Mouse (Mus musculus) megakaryocyte progenitor cell, adult 5-6 weeks (primary cell): ENCODE results near the gene Sox12. TPM values are rescaled to one million over a fixed set of nuclear protein-coding genes. Genes with fewer than 3 reads are reported as not detected.
A peak's percentile ranks its signal among the peaks of the same experiment; 100 is the strongest.

ENCODE experiments used
- ATAC-seq: replicated peaks from 2 replicates; pipeline ENCODE4 v1.8.0; 2016; ENCODE audit warnings: mild to moderate bottlenecking, moderate TSS enrichment, inconsistent platforms; ENCODE audit not compliant: poor library complexity
- total RNA-seq, 2 experiments: library from RNA; stranded (forward) in 1 of 2; stranded (reverse) in 1 of 2; fragments of 157-497, 149-512 nt in 1 of 2; fragments of 200-1000 nt in 1 of 2; gene quantifications; 2 replicates each; pipeline versions ENCODE4 v1.2.3 to v1.2.4; 2015 to 2017

Gene Sox12
- total RNA-seq, 2 experiments from 2014 or later: 1.9 to 9.0 TPM

DNA sequence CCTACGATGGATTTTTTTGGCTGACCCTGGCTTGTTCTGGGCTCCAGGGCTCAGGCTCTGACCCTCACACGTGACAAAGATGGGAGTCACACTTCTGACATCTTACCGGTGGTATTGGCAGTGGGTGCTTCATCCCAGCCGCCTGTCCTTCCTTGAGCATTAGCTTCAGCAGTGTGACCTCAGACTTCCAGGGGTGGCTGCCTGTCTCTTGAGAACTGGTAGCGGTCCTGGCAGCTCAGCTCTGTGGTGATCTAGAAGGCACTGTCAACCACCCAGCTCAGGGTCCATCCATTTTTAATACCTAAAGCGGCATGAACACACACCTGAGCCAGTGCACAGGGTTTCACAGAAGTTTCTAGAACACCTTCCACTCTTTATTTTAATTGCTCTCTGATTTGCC is 11.9 kb upstream of the Sox12 start:
- no peak for ATAC-seq

DNA sequence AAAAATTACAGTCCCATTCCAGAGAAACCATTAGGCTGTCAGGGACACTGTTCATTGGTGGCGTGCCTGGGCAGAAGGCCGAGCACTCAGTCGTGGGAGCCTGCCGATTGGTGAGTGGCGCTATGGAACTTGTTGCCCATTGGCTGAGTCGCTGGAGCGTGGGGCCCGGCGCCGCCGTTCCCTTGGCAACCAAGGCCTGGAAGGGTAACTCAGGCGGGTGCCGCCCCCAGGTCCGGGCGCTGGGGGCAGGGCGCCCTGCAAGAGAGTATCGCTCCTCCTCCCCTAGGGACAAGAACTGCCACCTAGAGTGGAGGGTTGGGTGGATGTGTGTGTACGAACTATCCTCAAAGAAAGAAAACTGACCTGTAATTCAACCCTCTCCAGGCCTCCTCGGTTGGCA is 8.3 kb upstream of the Sox12 start:
- ATAC-seq: peak; percentile 100

DNA sequence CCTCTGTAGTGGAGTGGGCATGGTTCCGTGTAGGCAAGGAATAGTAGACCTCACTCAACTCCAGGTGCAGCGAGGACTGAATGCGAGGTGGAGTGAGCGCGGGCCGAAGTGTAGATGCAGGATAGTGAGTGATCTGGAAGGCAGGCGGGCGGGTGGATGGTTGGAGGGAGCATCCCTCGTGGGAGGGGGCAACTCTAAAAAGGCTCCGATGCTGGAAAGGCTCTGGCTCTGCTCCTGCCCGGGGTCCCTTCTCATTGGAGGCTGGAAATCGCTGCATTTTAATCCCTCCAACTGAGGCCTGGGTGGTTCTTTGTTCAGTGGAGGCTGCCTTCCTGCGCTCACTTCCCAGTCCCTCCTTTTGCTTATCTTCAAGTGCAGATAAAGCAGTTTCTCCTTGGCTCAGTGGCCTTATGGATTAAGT is 1.3 kb upstream of the Sox12 start:
- no peak; the same call in 1 of the 2 replicates for ATAC-seq

GRCm38 (mm10) chr2:152398691-152399090 is 828 bp upstream of the Sox12 start:
- ATAC-seq: peak; percentile 68

- ATAC-seq: peak; percentile 10
Observed at GRCm38 (mm10) chr2:152397004-152397589, 766 bp downstream of the Sox12 start.

- peak; percentile 60 for ATAC-seq
Observed at GRCm38 (mm10) chr2:152396110-152397003, 1.5 kb downstream of the Sox12 start.

DNA sequence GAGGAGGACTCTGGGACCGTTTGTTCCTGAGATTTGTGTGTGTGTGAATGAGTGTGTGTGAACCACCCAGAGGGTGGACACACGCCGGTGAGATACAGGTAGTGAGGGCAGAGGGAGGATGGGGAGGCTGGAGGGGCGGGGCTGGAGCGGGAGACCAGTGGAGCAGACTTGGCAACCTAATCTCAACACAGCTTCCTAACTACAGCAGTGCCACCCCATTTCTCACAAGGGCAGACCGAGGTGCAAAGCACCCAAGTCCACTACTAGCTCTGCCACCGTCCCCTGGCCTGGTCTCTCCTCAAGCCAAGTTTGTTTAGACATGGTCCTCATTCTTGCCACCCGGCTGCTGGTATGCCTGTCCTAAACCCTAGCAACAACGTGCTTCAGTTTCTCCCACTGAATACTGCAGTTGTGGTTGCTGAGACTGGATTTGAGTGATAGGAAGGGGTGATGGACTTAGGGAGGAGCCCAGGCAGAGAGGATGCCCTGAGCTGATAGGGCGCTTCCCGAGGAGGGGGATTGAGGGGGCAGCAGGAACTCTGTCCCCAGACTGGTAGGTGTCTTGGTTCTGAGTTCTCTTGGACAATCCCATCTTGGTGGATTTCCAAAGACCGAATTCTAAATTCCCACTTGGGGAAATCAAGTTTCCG is 2.5 kb downstream of the Sox12 start:
- ATAC-seq: no peak

DNA sequence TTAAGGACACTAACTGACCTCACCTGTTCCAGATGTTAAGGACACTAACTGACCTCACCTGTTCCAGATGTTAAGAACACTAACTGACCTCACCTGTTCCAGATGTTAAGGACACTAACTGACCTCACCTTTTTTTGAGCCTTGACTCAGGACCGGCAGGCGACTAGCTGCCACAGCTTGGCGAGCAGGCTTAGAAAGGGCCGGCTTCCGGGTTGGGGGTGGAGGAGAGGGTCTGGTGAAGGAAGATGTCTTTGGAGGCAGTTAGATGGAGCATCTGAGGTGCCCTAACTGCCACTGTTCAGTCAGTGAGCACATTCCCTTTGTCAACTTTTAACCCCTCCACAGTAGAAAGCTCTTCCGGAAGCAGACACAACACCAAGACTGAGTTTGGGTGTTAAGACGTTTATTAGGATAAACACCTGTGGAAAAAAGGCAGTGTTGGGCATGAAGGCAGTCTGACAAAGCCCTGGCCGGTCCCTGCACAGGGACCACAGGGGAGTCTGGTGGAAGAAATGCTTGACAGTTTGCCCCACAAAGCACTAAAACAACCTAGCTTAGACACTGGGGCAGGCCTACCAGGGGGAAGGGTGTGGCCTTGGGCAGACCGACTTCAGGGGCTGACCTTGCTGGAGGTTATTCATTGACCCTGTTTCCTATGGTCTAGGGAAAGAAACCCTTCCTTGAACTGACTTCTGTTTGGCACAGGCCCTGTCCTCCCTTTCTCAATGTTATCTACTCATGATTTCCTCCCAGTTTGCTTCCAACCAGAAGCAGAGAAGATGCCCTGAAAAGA is 4.4 kb downstream of the Sox12 start:
- no peak for ATAC-seq

DNA sequence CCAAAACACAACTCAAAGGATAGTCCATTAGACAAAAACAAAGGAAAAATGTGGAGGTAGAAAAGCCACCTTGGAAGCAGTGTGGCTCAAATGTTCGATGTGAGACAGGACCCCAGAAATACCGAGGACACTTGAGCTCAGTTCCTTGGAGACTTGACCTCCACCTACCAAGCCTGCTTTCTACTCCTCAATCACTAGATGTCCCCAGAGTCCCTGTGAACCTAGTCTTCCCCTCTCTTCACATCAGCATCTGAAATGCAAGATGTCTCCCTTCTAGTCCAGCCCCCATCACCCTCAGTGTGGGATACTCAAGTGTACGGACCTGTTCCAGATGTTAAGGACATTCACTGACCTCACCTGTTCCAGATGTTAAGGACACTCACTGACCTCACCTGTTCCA is 5.1 kb downstream of the Sox12 start:
- ATAC-seq: peak; percentile 60

DNA sequence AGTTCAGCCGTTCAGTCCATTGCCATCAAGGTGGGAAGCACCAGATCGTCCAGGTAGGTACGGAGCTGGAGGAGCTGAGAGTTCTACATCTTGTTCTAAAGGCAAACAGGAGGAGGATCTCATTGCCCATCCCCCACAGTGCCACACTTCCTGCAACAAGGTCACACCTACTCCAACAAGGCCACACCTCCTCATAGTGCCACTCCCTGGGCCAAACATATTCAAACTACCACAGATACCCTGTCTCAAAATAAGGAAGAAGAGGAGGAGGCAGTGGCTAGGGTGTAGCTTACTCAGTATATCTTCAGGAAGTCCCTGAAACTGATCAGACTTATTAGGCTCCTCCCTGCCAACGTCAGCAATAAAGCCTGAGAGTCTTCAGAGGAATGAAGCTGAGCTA is 13.7 kb downstream of the Sox12 start:
- ATAC-seq: no peak

- no peak for ATAC-seq
Observed at GRCm38 (mm10) chr2:152376345-152376741, 21.5 kb downstream of the Sox12 start, which contains the start of gene Nrsn2. Nrsn2 (minus strand) TSS chr2:152376638.

DNA sequence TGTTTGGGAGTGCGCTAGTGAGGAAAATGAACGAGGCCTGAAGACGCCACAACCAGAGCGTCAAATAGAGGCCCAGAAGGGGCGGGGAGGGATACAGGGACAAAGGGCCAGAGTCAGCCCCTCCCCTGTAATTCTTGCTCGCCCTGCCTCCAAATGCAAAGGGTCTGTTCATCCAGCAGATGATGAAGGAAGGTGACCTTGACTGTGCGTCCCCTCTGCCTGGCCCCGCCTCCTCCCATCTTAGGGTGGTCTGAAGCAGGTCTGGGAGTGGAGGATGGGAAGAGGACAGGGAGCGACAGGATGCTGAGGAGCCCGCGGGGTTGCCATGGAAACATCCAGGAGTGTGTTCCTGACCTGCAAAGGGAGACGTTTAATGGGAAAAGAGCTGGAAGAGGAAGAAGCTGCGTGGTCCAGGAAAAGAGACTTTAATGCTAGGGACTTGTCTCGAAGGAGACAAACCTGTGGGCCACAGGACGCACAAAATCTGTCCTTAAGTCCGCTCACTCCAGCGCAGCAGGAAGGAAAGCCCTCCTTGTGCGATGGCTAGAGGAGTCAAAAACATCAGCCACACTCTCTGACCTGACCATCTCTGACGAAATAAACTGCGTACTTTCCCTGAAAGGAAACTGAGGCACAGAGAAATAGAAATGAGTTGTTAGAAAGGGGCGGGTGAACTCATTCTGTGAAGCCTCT is 22.1 kb downstream of the Sox12 start:
- no peak for ATAC-seq

GRCm38 (mm10) chr2:152373547-152373946 is 24.3 kb downstream of the Sox12 start:
- ATAC-seq: peak; percentile 72

DNA sequence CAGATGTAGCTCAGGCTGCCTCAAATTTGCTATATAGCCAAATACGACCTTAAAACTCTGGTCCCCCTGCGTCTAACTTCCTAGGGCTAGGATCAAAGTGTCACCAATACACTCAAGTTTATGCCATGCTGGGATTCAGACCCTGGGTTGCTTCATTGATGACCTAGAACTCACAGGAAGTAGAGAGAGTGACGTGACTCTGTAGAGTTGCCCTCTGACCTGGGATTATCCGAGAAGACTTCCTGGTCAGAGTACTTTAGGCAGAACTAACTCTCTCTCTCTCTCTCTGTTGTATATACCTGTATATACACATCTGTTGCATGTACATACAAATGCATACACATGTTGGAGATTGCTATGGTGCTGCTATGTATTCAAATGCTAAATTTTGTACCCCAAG is 25.2 kb downstream of the Sox12 start:
- ATAC-seq: no peak

DNA sequence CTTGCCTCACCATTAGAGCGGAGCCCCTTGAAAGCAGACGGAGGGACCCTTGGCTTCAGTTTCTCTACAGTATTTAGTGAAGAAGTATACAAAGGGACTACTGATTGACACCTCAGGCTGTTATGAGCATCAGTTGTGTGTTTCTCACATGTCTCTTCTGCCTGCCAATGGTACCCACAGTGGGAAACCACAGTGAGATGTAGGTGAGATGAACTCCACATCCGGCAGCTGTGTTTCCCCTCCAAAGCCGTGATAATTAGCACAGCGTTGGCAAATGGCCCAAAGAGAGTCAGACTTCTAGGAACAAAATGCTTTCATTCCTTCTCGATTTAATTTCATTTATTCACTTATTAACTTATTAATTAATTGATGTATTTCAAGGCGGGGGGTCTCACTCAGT is 25.8 kb downstream of the Sox12 start:
- ATAC-seq: peak; percentile 46

GRCm38 (mm10) chr2:152368532-152369140 is 29.2 kb downstream of the Sox12 start:
- ATAC-seq: peak; percentile 82

- no peak for ATAC-seq
Observed at GRCm38 (mm10) chr2:152367917-152368316, 29.9 kb downstream of the Sox12 start.

DNA sequence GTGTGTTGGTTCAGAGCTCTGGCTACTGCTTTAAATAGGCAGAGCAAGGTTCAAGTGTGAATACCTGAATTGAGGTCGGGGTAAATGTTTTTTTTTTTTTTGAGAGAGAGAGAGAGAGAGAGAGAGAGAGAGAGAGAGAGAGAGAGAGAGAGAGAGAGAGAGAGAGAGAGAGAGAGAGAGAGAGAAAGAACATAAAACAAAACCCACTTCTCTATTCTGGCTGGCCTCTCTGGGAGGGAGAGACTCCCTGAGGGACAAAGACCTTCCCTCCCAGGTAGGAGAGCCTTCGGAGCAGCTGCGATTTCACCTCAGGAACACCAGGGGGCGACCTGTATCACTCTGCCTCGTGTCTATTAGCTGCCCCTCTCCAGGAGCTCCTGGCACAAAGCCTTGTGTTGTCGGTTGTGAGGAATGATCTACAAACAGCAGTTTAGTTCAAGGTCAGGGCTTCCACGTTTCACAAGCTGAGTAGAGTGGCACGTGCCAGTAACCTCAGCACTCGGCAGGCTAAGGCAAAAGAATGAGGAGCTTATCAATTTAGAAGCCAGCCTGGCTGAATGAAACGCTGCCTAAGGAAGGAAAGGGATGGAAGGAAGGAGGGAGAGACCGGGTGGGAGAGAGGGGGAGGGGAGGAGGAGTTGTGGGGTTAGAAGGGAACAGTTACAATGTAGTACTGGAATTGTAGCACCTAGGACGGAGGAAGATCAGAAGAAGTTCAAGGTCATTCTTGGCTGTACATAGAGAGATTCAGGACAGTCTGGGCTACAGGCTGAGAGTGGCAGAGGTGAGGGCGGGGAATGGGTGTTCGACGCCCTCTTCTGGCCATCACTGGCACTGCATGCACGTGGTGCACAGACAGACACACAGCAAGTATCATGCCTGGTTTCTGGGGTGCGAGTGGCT is 34.4 kb downstream of the Sox12 start:
- peak; percentile 80 for ATAC-seq

DNA sequence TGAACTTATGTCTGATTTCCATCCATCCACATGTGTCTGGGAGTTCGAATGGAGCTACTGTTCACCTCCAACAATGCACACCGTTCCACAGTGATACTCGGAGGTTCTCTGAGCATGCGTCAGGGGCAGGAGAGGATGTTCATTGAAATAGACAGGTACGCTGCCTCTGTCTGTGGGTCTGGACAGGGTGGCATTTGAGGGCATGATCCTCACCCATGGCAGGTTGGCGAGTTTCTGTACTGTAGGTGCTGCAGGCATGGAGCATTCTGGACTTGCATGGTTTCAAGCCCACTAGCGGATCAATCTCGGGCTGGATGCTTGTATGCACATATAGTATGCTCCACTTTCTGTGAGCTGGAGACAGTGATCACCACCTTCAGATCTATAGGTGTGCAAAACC is 36.7 kb downstream of the Sox12 start:
- ATAC-seq: no peak
